In the genomic region with DNA sequence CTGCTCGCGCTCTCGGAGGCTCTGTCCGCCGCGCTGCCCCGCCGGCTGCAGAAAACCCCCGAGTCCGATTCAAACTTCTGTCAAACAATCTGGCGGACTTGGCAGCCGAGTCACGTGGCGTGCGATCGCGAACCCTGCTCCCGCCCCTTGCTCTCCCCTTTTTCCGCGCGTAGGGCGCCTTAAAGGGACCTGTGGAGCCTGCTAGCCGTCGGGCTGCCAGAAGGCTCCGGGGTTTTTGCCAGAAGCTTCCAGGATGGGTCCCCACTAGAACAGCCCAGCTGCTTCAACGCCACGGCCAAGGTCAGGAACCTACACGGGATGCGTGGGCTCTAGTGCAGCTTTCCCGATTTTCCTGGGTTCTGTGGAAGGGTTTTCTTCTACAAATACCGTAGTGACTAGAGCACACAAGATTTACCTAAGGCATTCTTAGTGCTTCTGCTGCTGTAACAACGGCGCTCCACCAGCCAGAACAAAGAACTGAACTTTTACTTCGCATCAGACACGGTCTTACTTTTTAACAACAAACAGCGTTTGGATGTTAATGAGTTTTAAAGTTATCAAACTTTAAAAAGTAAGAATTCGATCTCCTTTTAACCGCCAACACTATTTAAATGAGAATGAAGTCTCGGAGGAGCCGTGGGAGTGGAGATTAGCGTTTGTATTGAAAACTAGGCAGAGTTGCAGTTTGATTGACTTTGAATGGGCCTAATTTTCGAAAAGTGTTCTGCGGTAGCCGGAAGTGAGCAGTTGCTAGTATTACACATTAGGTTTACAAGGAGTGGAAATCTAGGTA, we compare ENCODE assay signal across 7 mouse cellular contexts. TPM values are rescaled to one million over a fixed set of nuclear protein-coding genes. Genes with fewer than 3 reads are reported as not detected.
DNase-seq lines count a peak whose midpoint lies in the region; ATAC-seq and TF ChIP-seq lines count a peak whose summit lies in the region.

Gene Sypl2 (minus strand): TSS at position 91 of the 793 bp plus-strand sequence.

- H3K4me3 ChIP-seq in ES-E14 (ENCODE audit: insufficient read depth in 1 of 2, low read depth in 1 of 2, low read length in 2 of 2, poor library complexity in 1 of 2, severe bottlenecking in 1 of 2), result peak within 1 kb of the TSS; percentile 54 to 67
- peak within 1 kb of the TSS; percentile 44 for H3K4me3 ChIP-seq in forebrain, embryonic 13.5 days
- peak within 1 kb of the TSS; percentile 42 for H3K4me3 ChIP-seq in hindbrain, embryonic 12.5 days
- peak within 1 kb of the TSS; percentile 45 for H3K4me3 ChIP-seq in limb, embryonic 14.5 days (replicated peaks; ENCODE audit: low read length)
- peak within 1 kb of the TSS; percentile 41 for H3K4me3 ChIP-seq in midbrain, embryonic 16.5 days (ENCODE audit: low read depth, low read length)

- H3K4me2 ChIP-seq in forebrain, embryonic 13.5 days, result peak within 1 kb of the TSS; percentile 74
- H3K4me2 ChIP-seq in hindbrain, embryonic 12.5 days (replicated peaks), result peak within 1 kb of the TSS; percentile 63
- peak within 1 kb of the TSS; percentile 80 for H3K4me2 ChIP-seq in limb, embryonic 14.5 days (replicated peaks; ENCODE audit: low read depth, low read length, severe bottlenecking)
- peak within 1 kb of the TSS; percentile 68 for H3K4me2 ChIP-seq in midbrain, embryonic 16.5 days (ENCODE audit: low read length)

- no peaks in the 10 kb centered on the region for H3K9me3 ChIP-seq in ES-E14 (ENCODE audit: control insufficient read depth, insufficient read depth, low read depth, low read length)
- no peaks in the 10 kb centered on the region for H3K9me3 ChIP-seq in forebrain, embryonic 13.5 days (replicated peaks)
- H3K9me3 ChIP-seq in hindbrain, embryonic 12.5 days (replicated peaks), result no peaks in the 10 kb centered on the region
- no peaks in the 10 kb centered on the region for H3K9me3 ChIP-seq in limb, embryonic 14.5 days (ENCODE audit: control insufficient read depth, low read length)
- no peaks in the 10 kb centered on the region for H3K9me3 ChIP-seq in midbrain, embryonic 16.5 days (replicated peaks; ENCODE audit: control insufficient read depth, low read length, poor library complexity, severe bottlenecking)

- in situ Hi-C loops in ES-E14 (cut with MboI; ENCODE audit: low sequenced_read_pairs in 2 of 2, unreplicated experiment in 2 of 2), result no loop called here

- H3K9ac ChIP-seq in ES-E14 (ENCODE audit: insufficient read depth, low read depth, low read length, poor library complexity, severe bottlenecking), result peak within 1 kb of the TSS; percentile 46; the same call in 1 of the 2 replicates
- peak within 1 kb of the TSS; percentile 67 for H3K9ac ChIP-seq in forebrain, embryonic 13.5 days
- H3K9ac ChIP-seq in hindbrain, embryonic 12.5 days, result peak within 1 kb of the TSS; percentile 49
- H3K9ac ChIP-seq in limb, embryonic 14.5 days (ENCODE audit: low read depth, low read length, severe bottlenecking), result peak within 1 kb of the TSS; percentile 53
- peak within 1 kb of the TSS; percentile 32; the same call in 1 of the 2 replicates for H3K9ac ChIP-seq in midbrain, embryonic 16.5 days (ENCODE audit: low read depth, low read length)

- peaks cover 45% of the 10 kb centered on the region for H3K27me3 ChIP-seq in forebrain, embryonic 13.5 days
- H3K27me3 ChIP-seq in hindbrain, embryonic 12.5 days, result peaks cover 56% of the 10 kb centered on the region
- peaks cover 42% of the 10 kb centered on the region for H3K27me3 ChIP-seq in limb, embryonic 14.5 days (ENCODE audit: control insufficient read depth, insufficient read depth, low read length)
- peaks cover 33% of the 10 kb centered on the region for H3K27me3 ChIP-seq in midbrain, embryonic 16.5 days (ENCODE audit: control insufficient read depth, insufficient read depth, low read depth, low read length)

- TF ChIP-seq POLR2A in limb, embryonic 14.5 days (IDR thresholded peaks at IDR 0.05; ENCODE audit: borderline replicate concordance, extremely low read depth, insufficient read depth, insufficient read length), result no peak

- H3K36me3 ChIP-seq in ES-E14 (ENCODE audit: control insufficient read depth, insufficient read depth, low read length, poor library complexity, severe bottlenecking), result no peaks in the 10 kb centered on the region
- no peaks in the 10 kb centered on the region for H3K36me3 ChIP-seq in forebrain, embryonic 13.5 days (ENCODE audit: poor library complexity, severe bottlenecking)
- no peaks in the 10 kb centered on the region for H3K36me3 ChIP-seq in hindbrain, embryonic 12.5 days
- no peaks in the 10 kb centered on the region for H3K36me3 ChIP-seq in limb, embryonic 14.5 days (ENCODE audit: control insufficient read depth, insufficient read depth, low read length)
- no peaks in the 10 kb centered on the region for H3K36me3 ChIP-seq in midbrain, embryonic 16.5 days (ENCODE audit: control insufficient read depth, insufficient read depth, low read length)

- DNase-seq in CD4-positive, CD25-positive, alpha-beta regulatory T cell, adult 2 months (ENCODE audit: low read depth, low spot score), result peak; percentile 53
- DNase-seq in ES-E14 (ENCODE audit: low read depth, low spot score), result no peak
- peak; percentile 56 for DNase-seq in limb, embryonic 14.5 days (ENCODE audit: low spot score)
- DNase-seq in right cerebral cortex, postnatal 14 days, result no peak

- H3K27ac ChIP-seq in ES-E14 (ENCODE audit: insufficient read depth, low read depth, low read length, poor library complexity, severe bottlenecking), result no peak within 1 kb of the TSS
- no peak within 1 kb of the TSS; the same call in 1 of the 2 replicates for H3K27ac ChIP-seq in forebrain, embryonic 13.5 days
- H3K27ac ChIP-seq in hindbrain, embryonic 12.5 days, result no peak within 1 kb of the TSS
- 0 out of 2 replicates have a peak within 1 kb of the TSS, but pooled peaks have one; percentile 20 for H3K27ac ChIP-seq in limb, embryonic 14.5 days (replicated peaks; ENCODE audit: low read depth, low read length)
- no peak within 1 kb of the TSS for H3K27ac ChIP-seq in midbrain, embryonic 16.5 days (ENCODE audit: low read length)

- H3K4me1 ChIP-seq in ES-E14 (ENCODE audit: control insufficient read depth in 2 of 2, insufficient read depth in 2 of 2, low read length in 2 of 2, poor library complexity in 1 of 2), result peaks cover 0 to 4% of the 10 kb centered on the region in 2 experiments; a peak in 1 of 4 replicates
- H3K4me1 ChIP-seq in forebrain, embryonic 13.5 days, result peaks cover 22% of the 10 kb centered on the region
- peaks cover 15% of the 10 kb centered on the region for H3K4me1 ChIP-seq in hindbrain, embryonic 12.5 days
- peaks cover 7% of the 10 kb centered on the region for H3K4me1 ChIP-seq in limb, embryonic 14.5 days (ENCODE audit: control insufficient read depth, insufficient read depth, low read length)
- H3K4me1 ChIP-seq in midbrain, embryonic 16.5 days (ENCODE audit: control insufficient read depth, insufficient read depth, low read length), result peaks cover 10% of the 10 kb centered on the region

- WGBS in forebrain, embryonic 13.5 days, result 2% methylated on average over 35 of the region's 44 CpGs
- WGBS in hindbrain, embryonic 12.5 days, result 4% methylated on average over 43 of the region's 44 CpGs
- WGBS in limb, embryonic 14.5 days, result 4% methylated on average over 42 of the region's 44 CpGs
- under 1% methylated on average over 41 of the region's 44 CpGs for WGBS in midbrain, embryonic 16.5 days

- peak; percentile 85 for ATAC-seq in forebrain, embryonic 13.5 days
- no peak for ATAC-seq in hindbrain, embryonic 12.5 days (ENCODE audit: low FRiP score)
- peak; percentile 70; the same call in 1 of the 2 replicates for ATAC-seq in limb, embryonic 14.5 days (ENCODE audit: low FRiP score, low read depth)
- ATAC-seq in midbrain, embryonic 16.5 days, result no peak

TF ChIP-seq in ES-E14, 5 proteins besides CTCF, POLR2A, EP300 and RAD21:
- TF ChIP-seq MAFK (IDR thresholded peaks at IDR 0.05; ENCODE audit: insufficient read depth, low read depth, low read length) (no peak), HCFC1 (IDR thresholded peaks at IDR 0.05; ENCODE audit: borderline replicate concordance, insufficient read depth, low read length) (0 out of 2 replicates have a peak, but pooled peaks have one; percentile 19)

RNA-seq across cellular contexts. Expression of gene Sypl2, which starts in this region (rescaled TPM):
- total RNA-seq in ES-E14 (2012; rRNA removed), result 0.62 and 1.6 TPM in 2 replicates
- 2.5 TPM in 2 replicates for polyA plus RNA-seq in forebrain, embryonic 13.5 days (2015; fragmentation: Nextera tagmentation; extraction: Ambion mirVana)
- 0.58 and 0.72 TPM in 2 replicates for polyA plus RNA-seq in hindbrain, embryonic 12.5 days (2016; fragmentation: Nextera tagmentation; extraction: Ambion mirVana)
- 3.7 and 4.0 TPM in 2 replicates for polyA plus RNA-seq in limb, embryonic 14.5 days (2012; rRNA removed)
- 2.1 and 2.7 TPM in 2 replicates for polyA plus RNA-seq in limb, embryonic 14.5 days (2014; fragmentation: Nextera tagmentation; extraction: Ambion mirVana)
- polyA plus RNA-seq in midbrain, embryonic 16.5 days (2015; fragmentation: Nextera tagmentation; extraction: Ambion mirVana), result 0.30 and 0.67 TPM in 2 replicates

Comparison
In these comparisons a context has a peak if more than half of its experiments do, and no peak if none do; other contexts are left out.
1. DNase-seq: peak in CD4-positive, CD25-positive, alpha-beta regulatory T cell, adult 2 months (single experiment) and limb, embryonic 14.5 days (single experiment); none in ES-E14 (single experiment) and right cerebral cortex, postnatal 14 days (single experiment).
2. ATAC-seq: peak in forebrain, embryonic 13.5 days (single experiment) and limb, embryonic 14.5 days (single experiment); none in hindbrain, embryonic 12.5 days (single experiment) and midbrain, embryonic 16.5 days (single experiment).
3. Peak in every context shown above with its lines, with median percentiles within 50 percentile points of each other: H3K4me3 ChIP-seq, H3K9ac ChIP-seq and H3K4me2 ChIP-seq.